Mouse (Mus musculus): ENCODE measurements around the gene Slc25a40.

The Slc25a40 gene

GRCm38 (mm10) chr5:8422157-8422931, at the start of gene Slc25a40, which contains the start of gene Dbf4:
Slc25a40 (plus strand) TSS chr5:8422850.
Dbf4 (minus strand) TSS chr5:8422716.
- peak; percentile 81 for DNase-seq (ENCODE audit: low spot score)

- DNase-seq (ENCODE audit: low spot score), result no peak
Observed at GRCm38 (mm10) chr5:8373415-8373814, 49.2 kb upstream of the Slc25a40 start.

GRCm38 (mm10) chr5:8374297-8374906, 48.2 kb upstream of the Slc25a40 start:
- no peak for DNase-seq (ENCODE audit: low spot score)

- no peak for DNase-seq (ENCODE audit: low spot score)
Observed at GRCm38 (mm10) chr5:8393891-8394583, 28.6 kb upstream of the Slc25a40 start.

GRCm38 (mm10) chr5:8397587-8398249, 24.9 kb upstream of the Slc25a40 start:
- no peak for DNase-seq (ENCODE audit: low spot score)

- no peak for DNase-seq (ENCODE audit: low spot score)
Observed at GRCm38 (mm10) chr5:8408746-8409145, 13.9 kb upstream of the Slc25a40 start.

GRCm38 (mm10) chr5:8416683-8417413, 5.8 kb upstream of the Slc25a40 start:
- DNase-seq (ENCODE audit: low spot score), result no peak

- no peak for DNase-seq (ENCODE audit: low spot score)
Observed at GRCm38 (mm10) chr5:8417443-8417842, 5.2 kb upstream of the Slc25a40 start.

GRCm38 (mm10) chr5:8421424-8421823, 1.2 kb upstream of the Slc25a40 start:
- DNase-seq (ENCODE audit: low spot score), result no peak

GRCm38 (mm10) chr5:8422932-8423928, 580 bp downstream of the Slc25a40 start:
- DNase-seq (ENCODE audit: low spot score), result peak; percentile 63

GRCm38 (mm10) chr5:8424116-8424515, 1.5 kb downstream of the Slc25a40 start:
- peak; percentile 58 for DNase-seq (ENCODE audit: low spot score)

- DNase-seq (ENCODE audit: low spot score), result no peak
Observed at GRCm38 (mm10) chr5:8425899-8426298, 3.2 kb downstream of the Slc25a40 start.

- no peak for DNase-seq (ENCODE audit: low spot score)
Observed at GRCm38 (mm10) chr5:8437481-8438156, 15.0 kb downstream of the Slc25a40 start.

GRCm38 (mm10) chr5:8439095-8439494, 16.4 kb downstream of the Slc25a40 start:
- DNase-seq (ENCODE audit: low spot score), result no peak

GRCm38 (mm10) chr5:8455565-8455964, 32.9 kb downstream of the Slc25a40 start:
- no peak for DNase-seq (ENCODE audit: low spot score)

GRCm38 (mm10) chr5:8456561-8456960, 33.9 kb downstream of the Slc25a40 start:
- no peak for DNase-seq (ENCODE audit: low spot score)

- DNase-seq (ENCODE audit: low spot score), result no peak
Observed at GRCm38 (mm10) chr5:8487989-8488700, 65.5 kb downstream of the Slc25a40 start.

- no peak for DNase-seq (ENCODE audit: low spot score)
Observed at GRCm38 (mm10) chr5:8488701-8489297, 66.1 kb downstream of the Slc25a40 start.
